9 mouse cellular contexts compared by ENCODE assay signal in genomic region chr5:34370840-34371239, GRCm38 (mm10). TPM values are rescaled to one million over a fixed set of nuclear protein-coding genes. Genes with fewer than 3 reads are reported as not detected.
DNase-seq lines count a peak whose midpoint lies in the region; ATAC-seq lines count a peak whose summit lies in the region.
"Had no signal": no experiment of that assay in that cellular context is flagged by ENCODE, and none has a peak within 500 bp of the region (broad histone marks: within the 10 kb centered on the region; RNA-seq: fewer than 3 reads in every experiment).

No protein-coding gene starts in this region.

- H3K4me1 ChIP-seq in heart, embryonic 15.5 days (replicated peaks) = peaks cover 19% of the 10 kb centered on the region
- H3K4me1 ChIP-seq in hindbrain, embryonic 11.5 days (replicated peaks; ENCODE audit: control insufficient read depth, insufficient read depth, low read length) = no peaks in the 10 kb centered on the region
- peaks cover 23% of the 10 kb centered on the region for H3K4me1 ChIP-seq in midbrain, embryonic 12.5 days

- 0 out of 2 replicates have a peak overlapping the region, but pooled peaks have one; percentile 77 for H3K27ac ChIP-seq in heart, embryonic 15.5 days
- H3K27ac ChIP-seq in hindbrain, embryonic 11.5 days (ENCODE audit: low read depth, low read length) = no peak overlapping the region
- H3K27ac ChIP-seq in midbrain, embryonic 12.5 days (replicated peaks) = 0 out of 2 replicates have a peak overlapping the region, but pooled peaks have one; percentile 70

- intact Hi-C loops in left cerebral cortex, postnatal 36 days (cut with DNase I) = no loop called here

- no peak for DNase-seq in heart, adult 8-10 months (ENCODE audit: low spot score)
- peak; percentile 22 for DNase-seq in Muller cell, postnatal 12 days (ENCODE audit: inconsistent ontology term)
- no peak for DNase-seq in hindbrain, embryonic 11.5 days (ENCODE audit: low spot score)
- no peak for DNase-seq in adrenal gland, postnatal 36 days
- DNase-seq in left cerebral cortex, postnatal 36 days (ENCODE audit: low spot score in 2 of 2) = no peak
- no peak for DNase-seq in ovary, postnatal 36 days (ENCODE audit: low spot score)

- peak overlapping the region; percentile 94 for H3K9ac ChIP-seq in heart, embryonic 15.5 days
- peak overlapping the region; percentile 92 for H3K9ac ChIP-seq in hindbrain, embryonic 11.5 days (ENCODE audit: low read depth, low read length)
- peak overlapping the region; percentile 92 for H3K9ac ChIP-seq in midbrain, embryonic 12.5 days (replicated peaks)

- H3K27me3 ChIP-seq in heart, embryonic 15.5 days = no peaks in the 10 kb centered on the region
- H3K27me3 ChIP-seq in hindbrain, embryonic 11.5 days (ENCODE audit: control insufficient read depth, insufficient read depth, low read length) = no peaks in the 10 kb centered on the region
- H3K27me3 ChIP-seq in midbrain, embryonic 12.5 days = no peaks in the 10 kb centered on the region
- H3K27me3 ChIP-seq: Patski had no signal

- peak overlapping the region; percentile 94 for H3K4me3 ChIP-seq in heart, embryonic 15.5 days
- H3K4me3 ChIP-seq in hindbrain, embryonic 11.5 days (ENCODE audit: low read depth, low read length) = peak overlapping the region; percentile 93
- peak overlapping the region; percentile 97 for H3K4me3 ChIP-seq in midbrain, embryonic 12.5 days

- H3K4me2 ChIP-seq in heart, embryonic 15.5 days = peak overlapping the region; percentile 69
- peak overlapping the region; percentile 72 for H3K4me2 ChIP-seq in hindbrain, embryonic 11.5 days (replicated peaks; ENCODE audit: low read depth, low read length)
- H3K4me2 ChIP-seq in midbrain, embryonic 12.5 days (replicated peaks) = peak overlapping the region; percentile 72

- no peaks in the 10 kb centered on the region for H3K36me3 ChIP-seq in heart, embryonic 15.5 days
- H3K36me3 ChIP-seq in hindbrain, embryonic 11.5 days (ENCODE audit: control insufficient read depth, insufficient read depth, low read length) = no peaks in the 10 kb centered on the region
- H3K36me3 ChIP-seq in midbrain, embryonic 12.5 days = no peaks in the 10 kb centered on the region

- ATAC-seq in heart, embryonic 15.5 days (replicated peaks; ENCODE audit: insufficient number of reproducible peaks, insufficient read depth, low FRiP score, low read depth) = no peak
- ATAC-seq in hindbrain, embryonic 11.5 days (ENCODE audit: low FRiP score) = no peak
- no peak for ATAC-seq in midbrain, embryonic 12.5 days (ENCODE audit: low FRiP score, low read depth)

- no peaks in the 10 kb centered on the region for H3K9me3 ChIP-seq in heart, embryonic 15.5 days (replicated peaks)
- no peaks in the 10 kb centered on the region for H3K9me3 ChIP-seq in hindbrain, embryonic 11.5 days (ENCODE audit: control insufficient read depth, low read length)
- H3K9me3 ChIP-seq in midbrain, embryonic 12.5 days = no peaks in the 10 kb centered on the region

- 22% methylated on average over 8 of the region's 8 CpGs for WGBS in heart, embryonic 15.5 days
- 32% methylated on average over 8 of the region's 8 CpGs for WGBS in hindbrain, embryonic 11.5 days
- WGBS in midbrain, embryonic 12.5 days = 32% methylated on average over 8 of the region's 8 CpGs

RNA-seq across cellular contexts. Expression of gene Fam193a, which starts 1.1 kb away (rescaled TPM):
- polyA plus RNA-seq in heart, embryonic 15.5 days (2015; fragmentation: Nextera tagmentation; extraction: Ambion mirVana) = 7.7 and 8.5 TPM in 2 replicates
- total RNA-seq in heart, adult 8-10 months (2022) = 10 to 100 TPM; 21.1 to 26.8 (median 23.3) TPM
- polyA plus RNA-seq in hindbrain, embryonic 11.5 days (2014; fragmentation: Nextera tagmentation; extraction: Ambion mirVana) = 15.4 and 21.5 TPM in 2 replicates
- 17.4 and 18.9 TPM in 2 replicates for polyA plus RNA-seq in midbrain, embryonic 12.5 days (2016; fragmentation: Nextera tagmentation; extraction: Ambion mirVana)
- total RNA-seq in adrenal gland, postnatal 36 days (2021) = 10 to 100 TPM; 26.9 to 33.5 TPM
- 10 to 100 TPM; 40.0 to 44.5 TPM for total RNA-seq in left cerebral cortex, postnatal 36 days (2021)

RNA-seq across cellular contexts. Expression of gene Rnf4, which starts 34.8 kb away (rescaled TPM):
- 88.5 and 112 TPM in 2 replicates for polyA plus RNA-seq in heart, embryonic 15.5 days (2015; fragmentation: Nextera tagmentation; extraction: Ambion mirVana)
- total RNA-seq in heart, adult 8-10 months (2022) = 10 to 100 TPM; 25.3 to 35.7 (median 30.4) TPM
- polyA plus RNA-seq in hindbrain, embryonic 11.5 days (2014; fragmentation: Nextera tagmentation; extraction: Ambion mirVana) = 188 and 195 TPM in 2 replicates
- 155 and 172 TPM in 2 replicates for polyA plus RNA-seq in midbrain, embryonic 12.5 days (2016; fragmentation: Nextera tagmentation; extraction: Ambion mirVana)
- total RNA-seq in adrenal gland, postnatal 36 days (2021) = 100 to 1,000 TPM; 100 to 102 TPM
- total RNA-seq in left cerebral cortex, postnatal 36 days (2021) = 10 to 100 TPM; 82.2 to 87.2 TPM
